Mouse (Mus musculus): ENCODE results near the gene Mcm9. TPM values are rescaled to one million over a fixed set of nuclear protein-coding genes. Genes with fewer than 3 reads are reported as not detected.
"Not testable (repeated sequence)": the region's sequence is repeated elsewhere in the genome, so short reads cannot be mapped to it uniquely, and the experiment has no call there.

The Mcm9 gene
- total RNA-seq, 2 experiments from 2014 or later, result 7.8 to 9.6 TPM

GRCm38 (mm10) chr10:53505069-53505468 lies 125.2 kb downstream of the Mcm9 start:
- intact Hi-C loops (cut with DNase I), result no loop called here
- no peak for DNase-seq

GRCm38 (mm10) chr10:53502875-53503816 lies 127.1 kb downstream of the Mcm9 start:
- intact Hi-C loops (cut with DNase I), result no loop called here
- DNase-seq, result peak; percentile 15 to 33

- no peak for DNase-seq
- intact Hi-C loops (cut with DNase I), result no loop called here
These were observed 127.8 kb downstream of the Mcm9 start for GRCm38 (mm10) chr10:53502471-53502870.

DNA sequence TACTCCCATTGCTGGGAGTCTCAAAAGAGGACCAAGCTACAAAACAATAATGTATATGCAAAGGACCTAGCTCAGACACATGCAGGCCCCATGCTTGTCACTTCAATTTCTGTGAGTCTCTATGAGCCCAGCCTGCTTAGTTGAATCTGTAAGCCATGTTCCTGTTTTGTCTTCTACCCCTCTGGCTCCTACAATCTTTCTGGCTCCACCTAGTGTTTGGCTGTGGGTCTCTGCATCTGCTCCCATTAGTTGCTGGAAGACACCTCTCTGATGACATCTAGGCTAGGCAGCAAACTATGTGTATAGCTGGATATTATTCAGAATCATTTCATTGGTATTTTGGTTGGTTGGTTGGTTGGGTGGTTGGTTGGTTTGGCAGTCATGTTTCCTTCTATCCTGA lies 130.7 kb downstream of the Mcm9 start:
- intact Hi-C loops (cut with DNase I), result no loop called here
- peak; percentile 29 to 37 for DNase-seq

GRCm38 (mm10) chr10:53495349-53495748 lies 134.9 kb downstream of the Mcm9 start:
- intact Hi-C loops (cut with DNase I), result not testable (repeated sequence)

DNA sequence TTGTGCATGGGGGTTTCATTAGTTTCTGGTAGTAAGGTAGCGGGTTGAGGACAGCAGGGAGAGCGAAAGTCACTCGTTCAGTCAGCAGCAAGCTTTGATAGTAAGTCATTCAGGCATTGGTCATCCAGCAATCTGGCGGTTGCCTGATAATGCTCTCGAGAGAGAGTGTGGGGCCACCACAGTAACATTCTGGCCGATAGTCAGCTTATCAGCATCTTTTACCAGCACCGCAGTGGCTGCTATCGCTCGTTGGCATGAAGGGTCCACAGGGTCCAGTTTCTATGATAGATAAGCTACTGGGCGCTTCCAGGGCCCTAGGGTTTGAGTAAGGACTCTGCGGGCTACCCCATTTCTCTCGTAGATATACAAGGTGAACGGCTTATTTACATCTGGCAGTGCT lies 136.3 kb downstream of the Mcm9 start:
- DNase-seq, result no peak
- intact Hi-C loops (cut with DNase I), result no loop called here

More at GRCm38 (mm10) chr10:53495349-53495748, 134.9 kb downstream of the Mcm9 start:
- not testable (repeated sequence) for DNase-seq

Other genes starting within 250 kb of the Mcm9 start
- gene Asf1a, start 33.7 kb downstream of the Mcm9 start, total RNA-seq (2021), result 10 to 100 TPM; 31.2 to 39.1 TPM
- gene Fam184a, start 120.7 kb upstream of the Mcm9 start, total RNA-seq (2021), result 1 to 10 TPM; 1.2 to 5.8 TPM

All from heart, postnatal 10 days (tissue).